Mouse (Mus musculus): ENCODE measurements around the gene Sept11.
A peak's percentile ranks its signal among the peaks of the same experiment; 100 is the strongest.

Gene Sept11

DNA sequence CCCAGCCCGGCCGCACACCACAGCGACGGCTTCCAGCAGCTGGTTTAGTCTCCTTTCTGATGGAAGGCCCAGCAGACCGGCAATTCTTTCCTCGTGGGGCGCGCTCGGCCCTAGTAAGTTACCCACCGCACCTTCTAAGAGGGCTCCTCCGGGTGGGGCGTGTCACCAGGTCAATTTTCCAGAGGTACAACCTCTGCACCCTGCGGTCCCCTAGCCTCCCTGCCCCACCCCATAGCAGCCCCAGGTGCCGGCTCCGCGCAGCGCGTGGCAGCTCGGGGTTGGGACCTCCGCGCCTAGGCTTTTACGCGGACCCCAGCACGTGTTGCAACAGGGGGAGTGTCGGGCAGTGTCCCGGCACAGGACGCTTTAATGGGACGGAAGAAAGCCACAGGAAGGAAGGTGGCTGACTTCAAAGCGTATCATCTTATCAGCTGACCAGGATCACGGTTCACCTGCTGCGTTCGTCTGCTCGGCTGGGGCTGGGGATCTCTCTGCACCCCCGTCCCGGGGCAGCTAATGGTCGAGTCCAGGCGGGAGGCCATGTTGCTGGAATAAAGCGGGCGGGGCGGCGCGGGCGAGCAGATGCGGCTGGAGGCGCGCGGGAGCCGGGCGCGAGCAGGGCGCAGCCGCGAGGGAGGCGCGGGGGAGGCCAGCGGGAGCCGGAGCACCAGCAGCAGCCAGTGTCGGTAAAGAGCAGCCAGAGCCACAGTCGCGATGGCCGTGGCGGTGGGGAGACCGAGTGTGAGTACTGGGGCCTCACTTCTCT lies at the start of gene Sept11:
Gene Sept11 (plus strand): TSS at position 581 of the 766 bp plus-strand sequence.
- DNase-seq (ENCODE audit: low spot score) = peak; percentile 92

DNA sequence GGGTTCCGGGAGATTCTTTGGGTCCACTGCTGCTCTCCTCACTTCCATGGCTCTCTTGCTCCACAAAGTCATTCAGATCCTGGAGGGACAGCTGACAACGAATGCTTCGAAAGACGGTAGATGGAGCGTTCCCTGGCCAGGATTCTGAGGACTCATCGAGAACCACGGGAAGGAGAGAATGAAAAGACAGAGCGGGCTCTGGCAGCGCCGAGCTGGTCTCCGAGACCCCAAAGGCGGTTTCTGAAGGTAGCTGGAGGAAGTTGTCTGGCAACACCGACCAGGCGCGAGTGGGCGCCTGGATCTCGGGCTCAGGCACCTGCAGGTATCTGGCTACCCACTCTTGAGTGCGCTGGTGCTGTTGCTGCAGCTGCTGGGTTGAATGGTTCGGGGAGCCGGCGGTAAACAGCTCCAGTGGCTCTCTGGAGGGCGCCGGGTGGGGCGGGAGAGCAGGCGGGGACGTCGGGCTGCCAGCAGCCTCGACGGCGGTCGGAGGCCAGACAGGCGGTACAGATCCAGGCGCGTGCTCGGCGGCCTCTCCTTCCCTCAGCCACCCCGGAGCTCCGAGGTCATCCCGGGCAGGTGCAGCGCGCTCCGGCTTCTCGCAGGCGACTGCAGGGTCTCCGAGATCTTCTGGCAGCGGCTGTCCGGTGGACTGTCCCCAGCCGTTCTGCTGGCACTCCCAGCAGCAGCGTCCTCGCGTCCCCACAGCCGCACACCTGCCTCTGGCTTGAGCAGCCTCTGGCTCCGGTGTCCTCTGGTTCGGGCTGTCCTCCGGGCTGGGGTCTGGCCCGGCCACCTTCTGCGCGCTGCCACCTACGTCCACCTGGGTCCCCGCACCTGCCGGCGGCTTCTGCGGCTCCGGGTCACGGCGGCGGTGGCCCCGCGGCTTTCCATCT lies 49.3 kb upstream of the Sept11 start:
- DNase-seq (ENCODE audit: low spot score) = no peak

DNA sequence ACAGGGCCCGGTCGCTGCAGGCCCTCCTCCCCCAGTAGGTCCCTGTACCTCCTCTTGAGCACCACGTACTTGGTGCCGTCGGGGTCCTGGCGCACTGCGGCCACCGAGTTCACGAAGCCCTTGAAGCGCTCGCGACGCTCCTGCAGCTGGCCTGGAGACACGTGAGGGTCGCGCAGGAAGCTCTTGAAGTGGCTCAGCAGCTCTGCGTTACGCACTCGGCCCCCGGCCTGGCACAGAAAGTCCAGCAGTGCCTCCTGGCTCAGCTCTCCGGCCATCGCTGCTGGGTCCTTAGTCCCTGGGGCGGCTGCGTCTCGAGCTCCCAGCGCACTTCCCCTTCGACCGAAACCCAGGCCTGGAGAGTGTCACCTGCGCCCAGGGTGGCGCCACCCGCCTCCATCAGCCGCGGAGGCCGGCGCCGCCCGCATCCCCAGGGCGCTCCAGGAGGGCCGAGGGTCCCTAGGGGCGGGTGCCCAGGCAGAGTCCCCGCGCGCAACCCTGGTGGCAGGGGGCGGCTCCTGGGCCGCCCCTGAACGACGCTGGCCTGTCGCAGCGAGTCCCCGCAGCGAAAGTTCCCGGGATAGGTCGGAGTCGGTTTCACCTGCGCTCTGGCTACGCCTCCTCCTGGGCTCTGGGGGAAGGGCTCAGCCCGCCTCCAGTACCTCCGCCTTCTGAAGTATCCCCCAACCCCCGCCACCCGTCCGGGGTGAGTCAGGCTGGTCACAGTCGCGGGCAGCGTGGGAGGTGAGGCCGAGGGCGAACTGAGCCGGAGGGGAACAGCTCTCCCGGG lies 48.5 kb upstream of the Sept11 start, which contains the start of gene Sowahb:
Gene Sowahb (minus strand): TSS at position 439 of the 787 bp plus-strand sequence.
- peak; percentile 80 for DNase-seq (ENCODE audit: low spot score)

DNA sequence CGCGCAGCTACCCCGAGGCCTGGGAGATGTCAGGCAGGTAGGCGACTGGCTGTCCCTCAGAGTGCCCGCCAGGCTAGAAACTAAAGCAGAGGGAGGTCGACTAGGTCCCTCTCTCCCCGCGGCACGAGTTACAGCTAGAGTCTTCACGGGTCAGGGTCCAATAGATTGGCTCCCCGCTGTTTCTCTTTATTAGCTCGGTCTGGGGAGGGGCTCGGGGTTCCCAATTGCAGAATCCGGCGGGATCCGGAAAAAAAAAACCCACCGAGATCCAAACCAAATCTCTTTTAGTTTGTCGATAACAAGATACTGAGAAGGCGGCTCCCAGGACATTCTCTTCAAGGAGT lies 47.9 kb upstream of the Sept11 start:
- DNase-seq (ENCODE audit: low spot score) = no peak

DNA sequence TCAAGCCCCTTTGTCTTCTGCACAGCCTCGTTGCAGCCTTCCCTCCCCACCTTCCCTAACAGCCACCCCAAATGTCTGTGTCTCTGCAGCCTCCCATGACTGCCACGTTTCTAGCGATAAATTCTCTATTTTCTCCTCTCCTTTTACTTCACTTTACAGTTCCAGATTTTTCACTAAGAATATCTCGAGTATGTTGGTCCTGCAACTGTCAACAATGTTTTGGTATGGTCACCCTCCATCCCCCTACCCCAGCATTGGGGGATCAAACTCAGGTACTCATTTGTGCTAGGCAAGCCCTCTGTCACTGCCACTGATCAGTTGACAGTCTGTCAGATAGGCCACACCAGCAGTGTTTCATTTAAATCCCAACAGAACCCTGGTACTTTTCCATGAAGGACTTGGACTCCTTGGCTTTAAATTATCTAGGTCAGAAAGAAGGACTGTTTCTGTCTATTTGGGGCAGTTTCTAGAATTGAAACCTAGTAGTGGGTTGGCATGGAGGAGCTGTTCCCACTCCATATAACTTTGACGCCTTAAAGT lies 46.9 kb upstream of the Sept11 start:
- DNase-seq (ENCODE audit: low spot score) = no peak

DNA sequence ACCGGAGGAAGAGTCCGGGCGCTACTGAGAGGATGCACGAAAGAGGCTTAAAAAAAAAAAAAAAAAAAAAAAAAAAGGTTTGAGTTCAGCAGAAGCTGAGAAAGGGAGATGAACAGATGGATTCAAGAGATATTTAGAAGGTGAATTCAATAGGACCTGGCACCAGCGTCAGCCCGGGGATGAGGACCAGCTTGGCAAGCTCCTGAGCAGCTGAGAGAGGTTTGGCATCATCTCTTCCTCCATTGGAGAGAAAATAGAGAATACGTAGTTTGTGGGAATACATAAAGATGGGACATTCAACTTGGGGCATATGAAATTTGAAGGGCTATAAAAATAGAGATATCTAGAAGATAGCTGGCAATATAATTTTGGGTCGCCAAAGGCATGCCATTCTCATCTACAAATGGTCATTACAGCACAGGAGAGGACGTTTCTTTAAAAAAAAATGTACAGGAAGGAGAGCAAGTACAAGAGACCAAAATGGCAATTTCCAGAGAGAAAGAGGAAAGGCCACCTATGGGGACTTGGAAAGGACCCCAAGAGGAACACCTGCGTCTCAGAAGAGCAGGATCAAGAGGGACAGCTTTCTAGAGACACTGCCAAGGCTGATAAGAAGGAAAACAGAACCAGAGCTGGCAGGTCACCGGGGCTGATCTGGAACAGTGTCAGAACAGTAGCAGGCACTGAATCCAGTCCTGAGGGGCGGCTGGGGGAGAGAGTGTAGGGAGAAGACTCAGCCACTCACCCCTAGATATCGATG lies 44.6 kb upstream of the Sept11 start:
- DNase-seq (ENCODE audit: low spot score) = no peak

DNA sequence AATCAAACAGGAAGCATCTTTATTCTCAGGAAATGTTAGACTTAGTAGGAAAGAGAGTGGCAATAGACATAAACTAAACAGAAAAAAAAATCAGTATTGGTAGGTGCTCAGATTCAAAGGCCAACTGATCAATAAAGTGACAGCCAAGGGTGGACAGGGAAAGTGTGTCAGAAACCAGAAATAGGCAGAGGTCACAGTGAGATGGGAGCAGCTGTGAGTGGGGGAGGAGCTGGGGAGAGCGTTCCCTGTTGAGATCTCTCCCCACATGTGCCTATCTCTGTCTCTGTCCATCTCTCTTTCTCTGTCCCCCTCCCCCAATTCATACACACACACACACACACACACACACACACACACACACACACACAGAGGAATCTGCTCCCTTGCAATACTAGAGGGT lies 43.3 kb upstream of the Sept11 start:
- no peak for DNase-seq (ENCODE audit: low spot score)

DNA sequence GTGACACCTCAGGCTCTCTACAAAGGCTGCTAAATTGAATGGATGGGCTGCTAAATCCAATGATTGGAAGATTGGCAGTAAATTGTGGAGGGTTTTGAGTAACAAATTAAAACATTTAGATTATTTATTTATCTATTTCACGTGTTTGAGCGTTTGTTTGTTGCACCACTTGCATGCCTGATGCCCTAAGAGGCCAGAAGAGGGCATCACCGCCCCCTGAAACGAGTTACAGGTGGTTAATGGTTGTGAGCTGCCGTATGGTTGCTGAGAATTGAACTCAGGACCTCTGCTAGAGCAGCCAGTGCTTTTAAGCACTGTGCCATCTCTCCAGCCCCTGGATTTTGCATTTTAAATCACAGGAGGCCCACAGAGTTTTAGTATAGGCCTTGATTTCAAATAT lies 42.2 kb upstream of the Sept11 start:
- DNase-seq (ENCODE audit: low spot score) = no peak

DNA sequence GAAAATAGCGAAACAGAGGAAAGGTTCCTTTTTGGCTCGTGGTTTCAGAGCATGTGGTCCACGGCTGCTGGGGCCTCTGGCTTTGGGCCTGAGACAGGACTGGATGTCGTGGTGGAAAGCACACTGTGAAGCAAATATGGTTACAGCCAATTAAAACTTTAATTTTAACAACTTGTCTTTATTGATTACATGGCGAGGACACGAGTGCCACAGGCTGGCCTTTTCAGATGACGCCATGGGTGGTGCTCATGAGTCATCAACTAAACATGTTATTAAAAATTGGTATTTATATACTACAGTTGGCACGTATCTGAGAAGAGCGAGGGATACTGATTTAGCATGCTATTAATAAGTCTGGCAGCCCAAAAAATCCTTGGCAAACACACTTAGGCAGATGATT lies 41.3 kb upstream of the Sept11 start:
- no peak for DNase-seq (ENCODE audit: low spot score)

DNA sequence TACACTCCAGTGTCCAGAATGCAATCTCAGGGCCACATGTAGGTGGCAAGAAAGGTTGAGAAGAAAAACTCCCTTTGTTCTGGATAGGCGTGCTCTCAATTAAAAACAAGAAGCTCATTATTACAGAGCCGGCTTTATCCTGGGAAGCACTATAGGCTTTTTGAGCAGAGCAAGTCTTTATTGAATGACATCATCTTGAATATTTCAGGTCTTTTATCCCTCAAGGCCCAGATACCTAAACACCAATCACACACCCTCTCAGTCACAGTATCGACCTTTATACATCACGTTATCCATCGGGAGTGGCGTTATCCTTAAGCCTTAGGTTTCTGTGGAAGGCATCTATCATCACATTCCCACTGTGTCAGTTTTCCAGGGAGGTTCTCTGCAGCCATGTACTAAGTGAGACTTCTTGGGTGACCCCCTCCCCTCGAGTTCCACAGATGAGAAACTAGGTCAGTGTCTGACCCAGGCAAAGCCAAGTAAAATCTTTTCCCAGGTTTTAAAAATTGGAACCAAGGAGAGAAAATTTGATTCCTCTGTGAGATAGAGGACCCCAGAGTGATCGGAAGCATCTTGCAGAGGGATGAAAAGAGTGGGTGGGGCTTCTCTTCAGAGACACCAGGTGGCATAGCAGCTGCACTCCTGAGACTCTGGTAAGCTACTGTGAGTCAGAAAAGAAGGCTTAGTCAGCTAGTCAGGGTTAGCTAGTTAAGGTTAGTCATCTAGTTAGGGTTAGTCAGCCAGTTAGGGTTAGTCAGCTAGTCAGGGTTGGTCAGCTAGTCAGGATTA lies 39.4 kb upstream of the Sept11 start:
- DNase-seq (ENCODE audit: low spot score) = no peak

DNA sequence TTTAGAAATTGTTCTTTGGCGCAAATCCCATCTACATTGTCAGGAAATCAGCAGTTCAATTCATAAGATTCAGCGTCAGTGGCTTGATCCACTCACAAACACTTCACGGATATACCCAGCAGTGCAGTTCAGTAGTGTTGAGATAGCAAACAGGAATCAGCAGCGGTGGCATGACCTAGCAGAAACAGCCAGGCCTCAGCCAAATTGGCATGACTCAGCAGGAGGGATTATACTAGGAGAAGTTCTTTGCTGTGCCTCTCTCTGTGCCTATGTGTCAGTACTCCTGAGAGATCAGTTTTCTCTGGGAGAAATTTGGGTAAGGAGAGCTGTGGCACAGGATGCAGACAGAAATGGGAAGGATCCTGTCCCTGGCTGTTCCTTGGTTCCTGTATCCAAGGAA lies 32.4 kb upstream of the Sept11 start:
- DNase-seq (ENCODE audit: low spot score) = no peak

DNA sequence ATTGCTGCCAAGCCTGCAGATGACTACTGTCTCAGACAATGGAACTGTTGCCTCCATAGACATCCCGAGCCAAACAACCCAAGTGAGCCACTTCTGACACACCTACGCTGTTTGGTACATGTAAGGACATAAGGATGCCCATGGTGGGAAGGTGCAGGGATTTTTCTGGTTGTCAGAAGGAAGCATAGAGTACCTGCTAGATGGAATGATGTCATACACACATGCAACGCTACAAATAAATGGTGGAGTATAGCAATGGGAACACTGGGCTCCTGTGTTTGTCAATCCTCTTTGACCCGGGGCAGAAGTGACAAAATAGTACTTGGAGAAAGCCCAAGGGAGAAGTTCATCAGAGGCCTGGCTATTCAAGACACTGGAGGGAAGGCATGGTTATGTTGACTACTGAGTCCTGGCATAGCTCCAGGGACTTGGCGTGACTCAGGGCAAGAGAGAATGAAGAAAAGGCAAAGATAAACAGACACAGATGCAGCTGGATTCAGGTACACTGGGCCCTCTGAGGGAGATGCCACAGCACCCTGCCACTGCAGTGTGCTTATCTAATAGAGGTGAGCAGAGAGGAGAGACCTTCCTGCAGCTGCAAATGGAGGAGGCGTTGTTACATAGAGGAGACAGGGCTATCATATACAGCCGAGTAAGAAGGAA lies 15.4 kb upstream of the Sept11 start:
- no peak for DNase-seq (ENCODE audit: low spot score)

DNA sequence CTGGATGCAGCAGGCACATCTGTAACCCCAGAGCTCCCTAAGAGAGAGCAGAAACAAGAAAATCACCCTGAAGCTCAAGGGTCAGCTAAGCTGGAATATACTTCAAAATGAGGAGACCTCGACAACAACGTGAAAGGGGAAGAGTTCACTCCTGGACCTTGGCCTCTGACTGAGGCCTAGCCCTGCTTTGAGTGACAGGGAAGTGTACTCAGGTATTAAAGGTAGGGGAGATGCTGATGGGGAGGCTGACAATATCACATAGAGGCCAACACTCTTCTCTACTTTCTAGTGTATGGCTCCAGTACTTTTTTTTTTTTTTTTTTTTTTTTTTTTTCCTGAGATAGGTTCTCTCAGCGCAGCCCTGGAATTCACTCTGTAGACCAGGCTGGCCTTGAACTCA lies 13.6 kb upstream of the Sept11 start:
- no peak for DNase-seq (ENCODE audit: low spot score)

DNA sequence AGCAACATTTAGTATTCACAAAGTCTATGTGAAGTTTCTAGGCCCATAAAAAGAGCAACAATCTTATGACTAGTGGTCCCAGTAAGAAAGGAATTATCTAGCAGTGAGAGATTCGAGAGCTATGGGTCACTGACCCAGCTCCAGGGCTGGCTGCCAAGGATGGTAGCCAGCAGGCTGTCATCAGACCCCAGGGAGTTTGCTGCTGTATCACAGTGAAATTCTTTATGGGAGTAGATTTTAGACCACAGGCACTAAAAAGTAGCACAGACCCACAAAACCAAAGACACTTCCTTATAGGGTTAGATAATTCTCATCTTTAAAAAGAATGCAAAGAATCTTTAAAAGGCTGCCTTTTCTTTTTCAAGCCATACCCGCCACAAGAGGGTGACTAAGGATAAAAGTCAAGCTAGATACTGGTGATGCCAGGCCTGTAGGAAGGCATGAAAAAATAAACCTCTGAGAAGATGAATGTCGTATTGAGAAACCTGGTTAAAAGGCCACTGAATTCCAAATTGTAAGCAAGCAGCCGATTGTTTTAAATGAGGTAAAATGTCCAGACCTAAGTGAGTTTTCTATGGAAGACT lies 8.1 kb upstream of the Sept11 start:
- no peak for DNase-seq (ENCODE audit: low spot score)

DNA sequence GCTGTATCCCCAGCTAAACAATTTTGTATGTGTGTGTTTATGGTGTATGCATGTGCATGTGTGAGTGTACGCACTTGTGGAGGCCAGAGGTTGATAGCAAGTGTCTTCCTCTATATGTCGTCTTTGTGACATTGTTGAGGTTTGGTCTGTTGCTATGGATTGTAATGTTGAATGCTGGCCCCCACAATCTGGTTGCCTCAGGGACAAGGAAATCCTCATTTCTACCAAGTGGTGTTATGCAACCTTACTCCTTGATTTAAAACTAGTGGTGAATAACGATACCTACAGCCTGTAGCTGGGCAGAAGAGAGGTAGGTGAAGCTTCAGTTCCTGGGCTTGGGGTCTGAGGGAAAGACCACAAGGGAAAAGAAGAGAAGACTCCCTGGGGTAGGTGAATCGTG lies 7.3 kb upstream of the Sept11 start:
- DNase-seq (ENCODE audit: low spot score) = no peak

DNA sequence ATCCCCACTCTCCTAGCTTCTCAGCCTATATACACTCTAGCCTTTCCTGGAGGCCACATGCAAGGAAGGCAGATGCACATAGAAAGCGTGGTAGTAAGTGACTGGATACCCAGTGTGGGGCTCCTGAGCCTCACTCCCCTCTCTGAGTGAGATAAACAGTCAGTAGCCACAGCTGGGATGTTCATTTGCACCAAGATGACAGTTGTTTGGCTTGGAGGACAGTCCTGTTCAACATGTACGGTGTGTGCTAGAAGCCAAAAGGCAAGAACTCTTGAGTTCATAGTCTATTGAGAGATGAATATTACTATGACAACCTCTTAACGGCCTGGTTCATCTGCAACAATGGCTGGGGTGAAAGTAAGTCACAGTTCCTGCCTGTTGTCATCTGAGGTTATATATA lies 2.0 kb upstream of the Sept11 start:
- peak; percentile 44 for DNase-seq (ENCODE audit: low spot score)

DNA sequence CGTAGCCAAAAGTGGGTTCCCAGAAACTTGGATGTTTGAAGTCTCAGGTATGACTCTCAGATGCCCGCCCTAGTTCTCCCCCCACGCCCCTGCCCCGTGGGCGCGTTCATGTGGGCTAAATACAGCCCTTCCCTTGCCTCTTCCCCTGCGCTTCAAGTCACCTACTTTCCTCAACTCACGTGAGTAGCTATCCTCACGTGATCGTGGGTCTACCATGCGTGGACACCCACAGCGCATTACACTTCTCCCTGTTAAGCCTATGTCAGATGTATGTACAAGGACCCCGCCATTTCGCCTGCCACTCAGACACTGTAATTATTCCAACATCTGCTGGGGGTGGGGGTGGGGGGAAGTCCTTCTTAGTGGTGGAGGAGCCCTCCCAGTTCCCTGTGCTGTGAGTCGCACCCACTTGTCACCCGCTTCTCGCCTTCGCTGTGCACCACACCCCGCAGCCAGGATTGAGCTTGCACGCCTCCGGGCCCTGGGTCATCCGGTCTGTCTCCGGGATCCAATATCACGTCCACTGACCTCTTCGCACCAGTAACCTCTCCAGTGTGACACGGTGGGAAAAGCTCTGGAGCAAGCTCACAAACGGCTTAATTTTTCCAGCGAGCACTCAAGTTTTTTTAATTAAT lies 973 bp upstream of the Sept11 start:
- no peak for DNase-seq (ENCODE audit: low spot score)

DNA sequence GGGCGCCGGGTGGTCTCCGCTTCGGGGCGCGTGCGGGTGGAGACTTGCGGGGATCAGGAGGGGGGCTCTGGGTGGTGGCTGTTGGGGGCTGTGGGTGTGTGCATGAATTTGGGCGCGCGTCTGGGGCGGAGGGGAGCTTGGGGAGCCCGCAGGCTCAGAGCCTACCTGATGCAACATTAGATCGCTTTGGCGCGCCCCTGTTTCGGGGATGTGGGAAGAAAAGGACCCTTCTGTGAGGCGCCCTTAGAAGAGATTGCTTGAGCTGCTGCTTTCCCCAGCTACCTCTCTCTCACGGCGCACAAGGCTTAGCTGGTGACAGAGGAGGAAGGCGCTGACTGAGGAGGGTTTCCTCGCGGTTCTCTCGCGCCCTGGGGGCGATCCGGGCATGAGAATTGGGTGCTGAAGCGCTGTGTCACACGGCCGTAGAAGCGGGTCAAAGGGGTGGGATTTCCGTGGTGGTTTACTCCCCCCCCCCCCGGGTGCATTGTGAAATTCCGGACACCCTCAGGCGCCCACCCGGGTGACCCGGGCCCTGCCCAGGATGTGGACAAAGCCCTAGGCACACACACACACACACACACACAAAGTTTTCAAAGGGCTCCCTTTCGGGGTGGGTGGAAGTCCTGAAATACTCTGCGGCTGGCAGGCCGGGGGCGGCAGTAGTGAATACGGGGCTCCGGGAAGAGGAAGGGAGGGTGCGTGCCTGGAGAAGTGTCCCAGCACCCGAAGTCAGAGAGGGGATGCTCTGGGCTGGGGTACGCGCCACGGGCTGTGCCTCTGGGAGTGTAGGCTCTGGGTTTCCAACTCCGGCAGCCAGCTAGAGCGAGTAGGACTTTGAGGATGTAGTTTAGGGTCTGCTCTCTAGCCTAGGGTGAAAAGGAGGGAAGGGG lies 646 bp downstream of the Sept11 start:
- DNase-seq (ENCODE audit: low spot score) = peak; percentile 38

Measured in lung, postnatal 25 days (tissue).